Mouse (Mus musculus) heart, adult 8-10 months (tissue): ENCODE measurements around the gene Ranbp17. TPM values are rescaled to one million over a fixed set of nuclear protein-coding genes. Genes with fewer than 3 reads are reported as not detected.

Experiments used
- DNase-seq: peaks from one replicate; pipeline ENCODE4 v3.0.0; 2022; ENCODE audit warnings: low spot score
- total RNA-seq, 4 experiments: library from RNA; stranded (reverse); gene quantifications; 2 replicates each; pipeline ENCODE4 v1.2.4; 2022

Gene Ranbp17
- total RNA-seq, 4 experiments from 2014 or later, result 0.19 to 0.66 (median 0.36) TPM

GRCm38 (mm10) chr11:33404651-33405050 is 108.9 kb downstream of the Ranbp17 start:
- no peak for DNase-seq

- no peak for DNase-seq
Measured at GRCm38 (mm10) chr11:33399346-33399745, 114.2 kb downstream of the Ranbp17 start.

GRCm38 (mm10) chr11:33398701-33399100 is 114.8 kb downstream of the Ranbp17 start:
- DNase-seq, result no peak

GRCm38 (mm10) chr11:33396275-33396674 is 117.3 kb downstream of the Ranbp17 start:
- no peak for DNase-seq

GRCm38 (mm10) chr11:33394093-33394492 is 119.5 kb downstream of the Ranbp17 start:
- no peak for DNase-seq

- no peak for DNase-seq
Measured at GRCm38 (mm10) chr11:33388685-33389084, 124.9 kb downstream of the Ranbp17 start.

- DNase-seq, result no peak
Measured at GRCm38 (mm10) chr11:33361867-33362266, 151.7 kb downstream of the Ranbp17 start.

GRCm38 (mm10) chr11:33349269-33349668 is 164.3 kb downstream of the Ranbp17 start:
- DNase-seq, result no peak

GRCm38 (mm10) chr11:33342061-33342460 is 171.5 kb downstream of the Ranbp17 start:
- no peak for DNase-seq

GRCm38 (mm10) chr11:33336552-33337121 is 176.9 kb downstream of the Ranbp17 start:
- DNase-seq, result no peak

- DNase-seq, result no peak
Measured at GRCm38 (mm10) chr11:33335616-33336015, 177.9 kb downstream of the Ranbp17 start.

GRCm38 (mm10) chr11:33332137-33332536 is 181.4 kb downstream of the Ranbp17 start:
- DNase-seq, result no peak

GRCm38 (mm10) chr11:33319006-33319611 is 194.4 kb downstream of the Ranbp17 start:
- DNase-seq, result no peak

GRCm38 (mm10) chr11:33309566-33309965 is 204.0 kb downstream of the Ranbp17 start:
- no peak for DNase-seq

GRCm38 (mm10) chr11:33300859-33301258 is 212.7 kb downstream of the Ranbp17 start:
- DNase-seq, result no peak

- DNase-seq, result no peak
Measured at GRCm38 (mm10) chr11:33299371-33299770, 214.2 kb downstream of the Ranbp17 start.

GRCm38 (mm10) chr11:33297121-33297520 is 216.4 kb downstream of the Ranbp17 start:
- DNase-seq, result no peak

GRCm38 (mm10) chr11:33295422-33295821 is 218.1 kb downstream of the Ranbp17 start:
- no peak for DNase-seq

- no peak for DNase-seq
Measured at GRCm38 (mm10) chr11:33294063-33294462, 219.5 kb downstream of the Ranbp17 start.

- DNase-seq, result no peak
Measured at GRCm38 (mm10) chr11:33278571-33278970, 235.0 kb downstream of the Ranbp17 start.

- DNase-seq, result no peak
Measured at GRCm38 (mm10) chr11:33276637-33277036, 236.9 kb downstream of the Ranbp17 start, which contains the start of gene Gm12117. Gene Gm12117, minus strand, starts transcription at chr11:33276737.

- DNase-seq, result no peak
Measured at GRCm38 (mm10) chr11:33274816-33275215, 238.7 kb downstream of the Ranbp17 start.

- no peak for DNase-seq
Measured at GRCm38 (mm10) chr11:33274294-33274693, 239.3 kb downstream of the Ranbp17 start.

- DNase-seq, result no peak
Measured at GRCm38 (mm10) chr11:33240295-33240694, 273.3 kb downstream of the Ranbp17 start.
